Mouse (Mus musculus) thymus, adult 2 months (tissue): Measurements from ENCODE around the gene Mybpc3.

Source experiments
- CTCF ChIP-seq: fragments of 200-500 bp; IDR thresholded peaks from 2 replicates; pipeline ENCODE4 v1.5.1; 2012; ENCODE audit warnings: mild to moderate bottlenecking, control low read depth, low read length, moderate library complexity, borderline replicate concordance; ENCODE audit not compliant: control insufficient read depth, poor library complexity, insufficient read depth; ENCODE audit errors: extremely low read depth
- POLR2A ChIP-seq: fragments of 200-500 bp; IDR thresholded peaks from 2 replicates; pipeline ENCODE4 v1.6.1; 2012; ENCODE audit warnings: mild to moderate bottlenecking, low read length, control low read depth, moderate library complexity; ENCODE audit not compliant: control insufficient read depth, poor library complexity, insufficient read depth; ENCODE audit errors: extremely low read depth

- TF ChIP-seq POLR2A (no peak; the same call in 1 of the 2 replicates), CTCF (no peak)
Measured at GRCm38 (mm10) chr2:91183711-91184405, 65.9 kb downstream of the Mybpc3 start, which contains the start of gene Madd.
